Mouse (Mus musculus) heart, embryonic 15.5 days (tissue): ENCODE measurements around the gene Ica1. TPM values are rescaled to one million over a fixed set of nuclear protein-coding genes. Genes with fewer than 3 reads are reported as not detected.

Experiments used
- ATAC-seq: fragments of 200-750 bp; cut with Nextera tagmentation; replicated peaks from 2 replicates; pipeline ENCODE4 v1.8.0; 2017; ENCODE audit warnings: low read depth, moderate TSS enrichment; ENCODE audit not compliant: insufficient number of reproducible peaks, insufficient read depth, low FRiP score
- H3K27ac ChIP-seq: fragments of 300-500 bp; sonication (generic); 2 replicates; pipeline ENCODE4 v1.5.1; 2015; ENCODE audit warnings: mild to moderate bottlenecking, inconsistent platforms
- H3K27me3 ChIP-seq: fragments of 300-500 bp; sonication (generic); 2 replicates; pipeline ENCODE4 v1.6.1; 2015; ENCODE audit warnings: inconsistent platforms
- H3K36me3 ChIP-seq: fragments of 300-500 bp; sonication (generic); 2 replicates; pipeline ENCODE4 v1.6.1; 2015; ENCODE audit warnings: mild to moderate bottlenecking, inconsistent platforms
- H3K4me1 ChIP-seq: fragments of 300-500 bp; sonication (generic); replicated peaks from 2 replicates; pipeline ENCODE4 v1.6.1; 2015; ENCODE audit warnings: inconsistent platforms
- H3K4me2 ChIP-seq: fragments of 300-500 bp; sonication (generic); 2 replicates; pipeline ENCODE4 v1.6.1; 2015; ENCODE audit warnings: inconsistent platforms, mild to moderate bottlenecking, moderate library complexity
- H3K4me3 ChIP-seq: fragments of 300-500 bp; sonication (generic); 2 replicates; pipeline ENCODE4 v1.5.1; 2015; ENCODE audit warnings: mild to moderate bottlenecking, inconsistent platforms
- H3K9ac ChIP-seq: fragments of 300-500 bp; sonication (generic); 2 replicates; pipeline ENCODE4 v1.6.1; 2015; ENCODE audit warnings: mild to moderate bottlenecking, inconsistent platforms
- H3K9me3 ChIP-seq: fragments of 300-500 bp; sonication (generic); replicated peaks from 2 replicates; pipeline ENCODE4 v1.6.1; 2016; ENCODE audit warnings: inconsistent platforms
- WGBS: fragments of 180-500 bp; shearing (Covaris S2); methylation state at CpG from one replicate; pipeline ENCODE4 v1.1.7; 2015; ENCODE audit warnings: mixed read lengths; 5-methylcytosine and 5-hydroxymethylcytosine counted together
- polyA plus RNA-seq: library from polyadenylated mRNA; unstranded; fragments of >200 nt; fragmentation: Nextera tagmentation; extraction: Ambion mirVana; gene quantifications from 2 replicates; pipeline ENCODE4 v1.2.1, GENCODE M21; 2015

The Ica1 gene
- polyA plus RNA-seq = 19.0 and 19.2 TPM in 2 replicates

GRCm38 (mm10) chr6:8778296-8778649 is at the start of gene Ica1:
Ica1 (minus strand) TSS chr6:8778488.
- Histone ChIP-seq H3K27me3 (no peaks in the 10 kb centered on the region; the same call in 1 of the 2 replicates), H3K9ac (peak within 1 kb of the TSS; percentile 73), H3K9me3 (no peaks in the 10 kb centered on the region), H3K36me3 (no peaks in the 10 kb centered on the region), H3K4me3 (peak within 1 kb of the TSS; percentile 86), H3K27ac (peak within 1 kb of the TSS; percentile 71), H3K4me2 (peak within 1 kb of the TSS; percentile 98), H3K4me1 (peaks cover 11% of the 10 kb centered on the region)
- WGBS = 2% methylated on average over 13 of the region's 16 CpGs
- ATAC-seq = peak; percentile 50; the same call in 1 of the 2 replicates

GRCm38 (mm10) chr6:8819866-8820265 is 41.6 kb upstream of the Ica1 start:
- ATAC-seq = no peak
- no peaks in the 10 kb centered on the region for H3K4me1 ChIP-seq
- H3K9me3 ChIP-seq = no peaks in the 10 kb centered on the region
- no peak overlapping the region for H3K4me3 ChIP-seq
- H3K36me3 ChIP-seq = no peaks in the 10 kb centered on the region
- H3K27ac ChIP-seq = no peak overlapping the region
- no peak overlapping the region for H3K4me2 ChIP-seq
- H3K9ac ChIP-seq = no peak overlapping the region
- no peaks in the 10 kb centered on the region for H3K27me3 ChIP-seq
- WGBS = 64% methylated on average over 2 of the region's 2 CpGs

DNA sequence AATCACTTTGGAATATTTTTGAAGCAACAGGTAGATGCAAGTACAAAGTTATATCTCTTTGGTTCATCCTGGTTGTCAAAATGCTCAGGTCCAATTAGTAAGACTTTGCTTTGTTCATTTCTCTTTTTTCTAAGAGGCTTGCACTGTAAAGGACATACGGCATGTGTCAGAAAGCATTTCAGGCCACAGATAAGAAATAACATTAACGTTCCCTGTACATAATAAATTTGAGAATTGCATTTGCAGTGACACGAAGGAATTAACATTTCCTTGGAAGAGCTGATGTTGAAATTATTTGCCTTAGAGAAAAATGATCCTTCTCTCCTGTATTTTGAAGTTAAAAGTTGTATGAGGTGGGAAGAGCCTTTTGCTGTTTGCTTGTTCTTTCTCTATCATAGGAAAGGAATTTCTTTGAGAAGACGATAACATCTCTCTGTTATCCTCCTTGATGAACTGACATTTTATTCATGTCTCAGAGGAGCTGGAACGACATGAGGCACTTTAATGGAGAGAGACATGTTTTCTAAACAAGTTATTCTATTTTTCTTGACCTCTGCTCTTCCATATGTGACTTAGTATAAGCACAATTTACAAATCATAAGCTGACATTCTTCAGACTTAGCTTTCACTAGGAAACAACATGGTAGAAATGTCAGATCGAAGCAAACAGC is 36.2 kb upstream of the Ica1 start:
- no peak overlapping the region for H3K4me2 ChIP-seq
- no peaks in the 10 kb centered on the region for H3K4me1 ChIP-seq
- no peaks in the 10 kb centered on the region for H3K9me3 ChIP-seq
- H3K4me3 ChIP-seq = no peak overlapping the region
- H3K9ac ChIP-seq = no peak overlapping the region
- ATAC-seq = no peak
- 64% methylated on average over 6 of the region's 6 CpGs for WGBS
- no peaks in the 10 kb centered on the region for H3K27me3 ChIP-seq
- H3K36me3 ChIP-seq = no peaks in the 10 kb centered on the region
- no peak overlapping the region for H3K27ac ChIP-seq

DNA sequence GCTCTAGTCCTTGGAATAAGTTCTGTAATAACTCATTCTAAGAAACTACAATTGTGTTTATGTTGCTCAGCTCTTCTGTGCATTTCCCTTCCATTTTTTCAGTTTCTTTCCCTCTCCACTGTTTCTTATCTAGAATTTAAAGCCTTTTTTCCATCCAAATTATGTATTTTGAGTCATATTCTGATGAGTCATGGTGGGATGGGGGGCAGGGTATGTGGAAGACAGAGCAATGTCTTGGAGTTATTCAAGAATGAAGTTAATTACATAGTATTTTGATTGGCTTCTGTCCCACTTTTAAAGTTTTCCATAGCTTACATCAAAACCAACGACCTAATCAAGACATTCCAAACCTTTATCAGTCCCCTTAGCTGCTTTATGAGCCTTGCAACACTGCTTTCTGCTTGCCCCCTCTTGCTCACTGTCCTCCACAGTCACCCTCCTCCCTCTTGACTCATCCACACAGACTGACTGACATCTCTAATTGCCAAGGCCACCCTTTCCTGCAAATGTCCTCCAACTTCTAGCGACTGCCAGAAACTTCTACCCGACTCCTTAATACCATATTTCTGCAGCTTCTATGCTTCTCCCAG is 24.4 kb upstream of the Ica1 start:
- H3K27ac ChIP-seq = no peak overlapping the region
- H3K9ac ChIP-seq = no peak overlapping the region
- 40% methylated on average over 3 of the region's 3 CpGs for WGBS
- no peak overlapping the region for H3K4me2 ChIP-seq
- H3K9me3 ChIP-seq = no peaks in the 10 kb centered on the region
- H3K36me3 ChIP-seq = no peaks in the 10 kb centered on the region
- H3K27me3 ChIP-seq = no peaks in the 10 kb centered on the region
- H3K4me3 ChIP-seq = no peak overlapping the region
- no peaks in the 10 kb centered on the region for H3K4me1 ChIP-seq
- no peak for ATAC-seq

GRCm38 (mm10) chr6:8792385-8792784 is 14.1 kb upstream of the Ica1 start:
- 84% methylated on average over 5 of the region's 5 CpGs for WGBS
- H3K36me3 ChIP-seq = no peaks in the 10 kb centered on the region
- no peak overlapping the region for H3K9ac ChIP-seq
- H3K9me3 ChIP-seq = no peaks in the 10 kb centered on the region
- no peak overlapping the region for H3K27ac ChIP-seq
- H3K4me1 ChIP-seq = no peaks in the 10 kb centered on the region
- no peak overlapping the region for H3K4me2 ChIP-seq
- no peaks in the 10 kb centered on the region for H3K27me3 ChIP-seq
- H3K4me3 ChIP-seq = no peak overlapping the region
- no peak for ATAC-seq

GRCm38 (mm10) chr6:8791781-8792180 is 13.5 kb upstream of the Ica1 start:
- WGBS = 80% methylated on average over 3 of the region's 3 CpGs
- no peak for ATAC-seq
- Histone ChIP-seq H3K9ac (no peak overlapping the region), H3K9me3 (no peaks in the 10 kb centered on the region), H3K36me3 (no peaks in the 10 kb centered on the region), H3K27ac (no peak overlapping the region), H3K27me3 (no peaks in the 10 kb centered on the region), H3K4me2 (no peak overlapping the region), H3K4me1 (no peaks in the 10 kb centered on the region), H3K4me3 (no peak overlapping the region)

DNA sequence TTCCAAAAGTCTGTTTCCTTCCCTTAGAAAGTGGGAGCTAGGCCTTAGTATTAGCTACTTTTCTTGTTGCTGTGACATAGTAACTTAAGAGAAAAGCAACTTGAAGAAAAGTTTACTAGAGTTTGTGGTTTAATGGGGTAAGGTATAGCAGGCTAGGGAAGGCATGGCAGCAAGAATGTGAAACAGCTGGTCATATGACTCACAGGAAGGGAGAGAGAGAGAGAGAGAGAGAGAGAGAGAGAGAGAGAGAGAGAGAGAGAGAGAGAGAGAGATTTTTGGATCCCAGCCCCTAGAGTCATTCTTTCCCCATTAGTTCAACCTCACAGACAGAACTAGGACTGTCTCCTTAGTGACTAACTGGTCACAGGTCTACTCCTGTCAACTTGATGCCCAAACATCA is 2.3 kb upstream of the Ica1 start:
- ATAC-seq = no peak
- H3K4me1 ChIP-seq = peaks cover 11% of the 10 kb centered on the region
- H3K9me3 ChIP-seq = no peaks in the 10 kb centered on the region
- no peak overlapping the region for H3K9ac ChIP-seq
- no peaks in the 10 kb centered on the region; the same call in 1 of the 2 replicates for H3K27me3 ChIP-seq
- no peaks in the 10 kb centered on the region for H3K36me3 ChIP-seq
- no peak overlapping the region for H3K4me3 ChIP-seq
- no peak overlapping the region for H3K27ac ChIP-seq
- H3K4me2 ChIP-seq = no peak overlapping the region

- peak; percentile 79 for ATAC-seq
- under 1% methylated on average over 63 of the region's 69 CpGs for whole genome bisulfite sequencing
- H3K9ac ChIP-seq = peak overlapping the region; percentile 73
- H3K4me3 ChIP-seq = peak overlapping the region; percentile 86
- H3K4me1 ChIP-seq = peaks cover 11% of the 10 kb centered on the region
- no peaks in the 10 kb centered on the region for H3K36me3 ChIP-seq
- H3K27ac ChIP-seq = peak overlapping the region; percentile 71
- H3K9me3 ChIP-seq = no peaks in the 10 kb centered on the region
- H3K4me2 ChIP-seq = peak overlapping the region; percentile 98
- H3K27me3 ChIP-seq = no peaks in the 10 kb centered on the region; the same call in 1 of the 2 replicates
Measured at GRCm38 (mm10) chr6:8777411-8778295, 635 bp downstream of the Ica1 start.

- no peak overlapping the region for H3K9ac ChIP-seq
- no peaks in the 10 kb centered on the region for H3K36me3 ChIP-seq
- WGBS = 63% methylated on average over 7 of the region's 7 CpGs
- H3K4me1 ChIP-seq = peaks cover 6% of the 10 kb centered on the region; the same call in 1 of the 2 replicates
- H3K4me2 ChIP-seq = no peak overlapping the region
- H3K4me3 ChIP-seq = no peak overlapping the region
- no peaks in the 10 kb centered on the region for H3K27me3 ChIP-seq
- ATAC-seq = no peak
- no peak overlapping the region for H3K27ac ChIP-seq
- H3K9me3 ChIP-seq = no peaks in the 10 kb centered on the region
Measured at GRCm38 (mm10) chr6:8771539-8771938, 6.7 kb downstream of the Ica1 start.

GRCm38 (mm10) chr6:8770341-8770740 is 7.9 kb downstream of the Ica1 start:
- H3K9ac ChIP-seq = no peak overlapping the region
- 51% methylated on average over 10 of the region's 10 CpGs for WGBS
- H3K4me1 ChIP-seq = peaks cover 6% of the 10 kb centered on the region; the same call in 1 of the 2 replicates
- peak; percentile 79; the same call in 1 of the 2 replicates for ATAC-seq
- H3K9me3 ChIP-seq = no peaks in the 10 kb centered on the region
- no peak overlapping the region for H3K4me2 ChIP-seq
- H3K4me3 ChIP-seq = no peak overlapping the region
- H3K27me3 ChIP-seq = no peaks in the 10 kb centered on the region
- no peaks in the 10 kb centered on the region for H3K36me3 ChIP-seq
- peak overlapping the region; percentile 11; the same call in 1 of the 2 replicates for H3K27ac ChIP-seq

DNA sequence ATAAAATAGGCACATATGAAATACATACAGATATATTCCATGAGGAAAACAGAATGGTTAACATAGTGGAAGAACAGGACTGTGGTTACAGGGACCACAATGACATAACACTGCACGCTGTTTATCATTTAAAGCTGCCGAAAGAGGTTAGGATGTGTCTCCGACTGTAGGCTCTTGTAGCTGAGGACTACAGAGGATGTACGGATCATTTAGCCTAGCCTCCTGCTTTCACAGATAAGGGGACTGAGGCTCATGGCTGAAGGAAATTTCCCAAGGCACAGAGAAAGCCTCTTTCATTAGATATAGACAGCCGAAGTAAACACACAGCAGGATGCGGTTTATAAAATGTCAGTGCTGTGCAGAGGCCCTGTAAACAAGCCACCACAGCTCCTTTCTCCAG is 8.5 kb downstream of the Ica1 start:
- peaks cover 6% of the 10 kb centered on the region; the same call in 1 of the 2 replicates for H3K4me1 ChIP-seq
- H3K27me3 ChIP-seq = no peaks in the 10 kb centered on the region
- no peaks in the 10 kb centered on the region for H3K9me3 ChIP-seq
- no peak overlapping the region for H3K4me2 ChIP-seq
- H3K9ac ChIP-seq = no peak overlapping the region
- WGBS = 35% methylated on average over 6 of the region's 6 CpGs
- H3K27ac ChIP-seq = 0 out of 2 replicates have a peak overlapping the region, but pooled peaks have one; percentile 2
- no peak overlapping the region for H3K4me3 ChIP-seq
- ATAC-seq = no peak
- no peaks in the 10 kb centered on the region for H3K36me3 ChIP-seq
